Mouse (Mus musculus) hematopoietic multipotent progenitor cell, adult 10-12 weeks (in vitro differentiated cells): ENCODE data around the gene Acer2. TPM values are rescaled to one million over a fixed set of nuclear protein-coding genes. Genes with fewer than 3 reads are reported as not detected.

Source experiments
- polyA plus RNA-seq: library from polyadenylated mRNA; stranded (reverse); fragments of >175 nt; gene quantifications from 2 replicates; pipeline ENCODE4 v1.2.3, GENCODE M21; 2012; ENCODE audit warnings: low replicate concordance

Acer2 gene
- polyA plus RNA-seq: 0.57 and 0.89 TPM in 2 replicates

DNA sequence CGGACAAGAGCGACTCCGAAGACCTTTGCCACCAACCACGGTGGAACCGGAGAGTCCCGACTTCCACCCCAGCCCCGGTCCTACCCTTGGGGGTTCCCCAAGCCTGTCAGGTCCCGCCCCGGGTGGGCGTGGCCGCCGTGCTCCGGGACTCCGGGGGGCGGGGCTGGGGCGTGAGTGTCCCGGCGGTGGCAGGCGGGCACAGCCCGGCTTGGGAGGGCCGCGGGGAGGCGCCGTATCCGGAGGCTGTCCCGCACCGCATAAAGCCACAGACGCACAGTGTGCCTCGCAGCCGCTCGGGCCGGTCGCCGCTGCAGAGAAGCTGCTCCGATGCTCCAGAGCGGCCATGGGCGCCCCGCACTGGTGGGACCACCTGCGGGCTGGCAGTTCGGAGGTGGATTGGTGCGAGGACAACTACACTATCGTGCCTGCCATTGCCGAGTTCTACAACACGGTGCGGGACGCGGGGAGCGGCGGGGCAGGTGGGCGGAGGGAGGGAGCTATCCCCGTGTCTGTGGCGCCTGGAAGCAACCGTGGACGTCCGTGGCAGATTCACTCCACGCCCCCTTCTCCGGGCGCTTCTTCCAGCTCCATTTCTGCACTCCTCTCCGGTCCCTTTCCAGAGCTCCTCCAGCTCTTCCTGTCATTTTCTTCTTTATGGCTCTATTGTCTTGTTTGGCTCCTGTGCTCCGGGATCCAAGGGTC is at the start of gene Acer2:
Gene Acer2 (plus strand): TSS at position 251 of the 702 bp plus-strand sequence.

GRCm38 (mm10) chr4:86857113-86858069 is 16.8 kb upstream of the Acer2 start, which contains the start of gene Rps6:
TSS of gene Rps6 (minus strand) at chr4:86857412.

Other genes starting within 250 kb of the Acer2 start
- gene Plin2, start 204.3 kb upstream of the Acer2 start, polyA plus RNA-seq: 8.3 and 10.7 TPM in 2 replicates
- gene Dennd4c, start 125.8 kb upstream of the Acer2 start, polyA plus RNA-seq: 3.8 and 6.6 TPM in 2 replicates
- gene Rps6, start 17.0 kb upstream of the Acer2 start, polyA plus RNA-seq: 155 and 374 TPM in 2 replicates